Mouse (Mus musculus): ENCODE measurements around the gene Syn3.

DNA sequence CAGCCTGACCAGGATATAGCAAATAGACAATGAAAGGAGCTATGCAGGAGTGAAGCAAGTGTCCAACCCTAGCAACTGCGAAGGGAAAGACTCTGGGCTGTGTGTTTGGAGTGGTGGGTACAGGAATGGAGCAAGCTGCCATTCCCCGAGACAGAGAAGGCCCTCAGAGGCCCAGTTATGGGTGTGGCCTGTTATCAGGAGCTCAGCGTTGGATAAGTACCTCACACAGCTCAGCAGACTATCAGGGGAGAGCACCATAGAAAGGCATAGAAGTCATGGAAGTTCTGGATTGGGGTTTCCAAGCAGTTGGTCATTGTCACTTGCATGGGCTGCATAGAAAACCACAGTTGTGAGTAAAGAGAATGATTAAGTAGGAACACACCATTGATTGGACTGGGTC is 165.8 kb downstream of the Syn3 start:
- no peak for TF ChIP-seq CTCF (IDR thresholded peaks at IDR 0.05; ENCODE audit: borderline replicate concordance, control insufficient read depth, extremely low read depth, insufficient read depth, low read length, poor library complexity)
- no peak for TF ChIP-seq POLR2A (IDR thresholded peaks at IDR 0.05; ENCODE audit: control insufficient read depth, extremely low read depth, insufficient read depth, low read length, poor library complexity)

Measured in thymus, adult 2 months (tissue).